Mouse (Mus musculus) v-Abl transformed pro-B cells (cell line): ENCODE results near the gene Cxcr2.

Experiments used
- in situ Hi-C, 2 experiments: fragments of 400-800 bp; cut with MboI; formaldehyde crosslinking; loops; one replicate each; pipeline ENCODE4 v1.15.1; 2025; ENCODE audit not compliant: unreplicated experiment in 2 of 2

Gene Cxcr2

GRCm38 (mm10) chr1:74195961-74196360 lies 42.2 kb downstream of the Cxcr2 start:
- in situ Hi-C loops = loop anchor here in 1 of 2 experiments (5.0 kb wide), 1 partner anchor 299 kb away; no protein-coding TSS in a partner anchor

DNA sequence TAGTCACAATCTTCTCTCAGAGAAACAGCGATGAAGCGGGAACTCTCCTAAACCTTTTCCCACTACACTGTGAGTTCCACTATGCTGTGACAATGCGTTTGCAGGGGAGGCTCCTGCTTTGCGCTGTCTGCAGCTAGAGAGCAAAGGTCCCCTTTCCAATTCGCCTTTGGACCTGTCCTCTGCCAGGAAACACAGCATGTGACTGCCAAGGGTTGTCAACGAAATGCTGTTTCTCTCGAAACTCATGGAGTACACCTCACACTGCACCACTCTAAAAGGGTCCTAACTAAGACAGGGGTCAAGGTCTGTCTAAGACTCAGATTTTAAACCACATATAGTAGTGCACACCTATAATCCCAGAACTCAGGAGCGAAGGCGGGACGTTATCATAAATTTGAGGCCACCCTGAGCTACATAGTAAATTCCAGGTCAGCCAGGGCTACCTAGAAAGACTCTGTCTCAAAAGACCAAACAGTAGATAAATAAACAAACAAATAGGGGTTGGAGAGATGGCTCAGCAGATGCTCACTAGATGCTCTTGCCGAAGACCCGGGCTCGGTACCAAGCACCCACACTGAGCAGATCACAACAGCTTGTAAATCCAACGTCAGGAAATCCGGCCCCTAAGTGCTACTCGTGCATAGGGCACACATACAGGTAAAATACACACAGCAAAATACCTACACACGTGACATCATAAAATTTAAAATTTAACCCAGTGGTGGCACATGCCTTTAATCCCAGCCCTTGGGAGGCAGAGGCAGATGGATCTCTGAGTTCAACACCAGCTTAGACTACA lies 43.0 kb downstream of the Cxcr2 start:
- in situ Hi-C loops = loop anchor here in 1 of 2 experiments (5.0 kb wide), 1 partner anchor 300 kb away; no protein-coding TSS in a partner anchor

GRCm38 (mm10) chr1:74197726-74198470 lies 44.1 kb downstream of the Cxcr2 start:
- in situ Hi-C loops = loop anchor here in 1 of 2 experiments (5.0 kb wide), 1 partner anchor 301 kb away; no protein-coding TSS in a partner anchor

GRCm38 (mm10) chr1:74199046-74199445 lies 45.3 kb downstream of the Cxcr2 start:
- in situ Hi-C loops = loop anchor here in 1 of 2 experiments (5.0 kb wide), 1 partner anchor 302 kb away; no protein-coding TSS in a partner anchor

- in situ Hi-C loops = loop anchor here (5.0 to 10.0 kb wide), 3 partner anchors 84 to 246 kb away; partner anchors contain the start of genes Aamp (in 2 of the 2), Pnkd (in 2 of the 2) and Catip (in 1 of the 2)
Observed at GRCm38 (mm10) chr1:74201048-74201844, 47.5 kb downstream of the Cxcr2 start.

DNA sequence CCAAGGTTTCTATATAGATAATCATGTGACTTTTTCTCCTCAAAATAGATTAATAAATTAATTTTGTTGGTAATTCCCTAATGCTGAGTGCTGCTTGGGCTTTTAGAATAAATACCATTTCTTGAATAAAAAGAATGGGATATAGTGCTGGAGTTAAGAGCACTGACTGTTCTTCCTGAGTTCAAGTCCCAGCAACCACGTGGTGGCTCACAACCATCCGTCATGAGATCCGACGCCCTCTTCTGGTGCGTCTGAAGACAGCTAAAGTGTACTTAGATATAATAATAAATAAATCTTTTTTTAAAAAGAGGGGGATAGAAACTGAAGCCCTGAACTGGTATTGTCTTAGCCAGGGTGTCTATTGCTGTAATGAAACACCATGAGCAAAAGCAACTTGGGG lies 49.7 kb downstream of the Cxcr2 start:
- in situ Hi-C loops = loop anchor here (5.0 to 10.0 kb wide), 3 partner anchors 81 to 244 kb away; partner anchors contain the start of genes Aamp (in 2 of the 2), Pnkd (in 2 of the 2) and Catip (in 1 of the 2)

DNA sequence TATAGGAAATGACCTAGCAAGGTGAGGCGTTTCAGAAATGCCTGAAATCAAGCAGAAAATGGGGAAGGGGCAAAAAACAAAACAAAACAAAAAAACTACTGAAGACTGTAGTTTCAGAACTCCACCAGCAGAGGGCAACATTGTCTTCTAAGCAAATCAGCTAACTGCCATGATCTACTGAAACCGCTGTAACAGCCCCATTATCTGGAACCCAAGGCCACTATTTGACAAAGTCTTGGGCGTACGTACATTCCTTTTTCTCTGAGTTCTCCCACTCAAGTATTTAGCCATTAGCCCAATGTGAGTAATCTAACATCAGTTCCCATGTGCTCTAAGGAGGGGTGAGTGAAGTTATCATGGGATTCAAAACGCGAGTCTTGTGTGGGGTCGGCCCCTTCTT lies 52.1 kb downstream of the Cxcr2 start:
- in situ Hi-C loops = loop anchor here (5.0 to 10.0 kb wide), 4 partner anchors 79 to 246 kb away; partner anchors contain the start of genes Aamp (in 2 of the 2), Pnkd (in 2 of the 2) and Catip (in 1 of the 2)

DNA sequence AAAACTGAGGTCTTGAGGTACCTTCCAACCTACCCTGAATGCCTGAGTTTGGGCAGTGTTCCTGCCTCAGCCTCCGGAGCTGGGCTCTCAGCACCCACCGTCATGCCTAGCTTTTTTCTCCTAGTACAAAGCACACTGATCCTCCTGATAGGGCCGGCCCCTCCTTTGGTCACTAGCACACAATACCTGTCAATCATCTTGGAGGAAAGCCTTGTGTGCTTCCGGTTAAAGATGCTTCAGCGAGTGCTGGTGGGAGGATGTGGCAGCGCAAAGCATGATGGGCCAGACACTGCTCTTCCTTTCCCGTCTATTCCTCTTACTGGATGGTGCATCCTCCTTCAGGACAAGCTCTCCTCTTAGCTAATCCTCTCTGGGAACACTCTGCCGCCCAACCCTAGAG lies 52.9 kb downstream of the Cxcr2 start:
- in situ Hi-C loops = loop anchor here (5.0 to 10.0 kb wide), 4 partner anchors 78 to 246 kb away; partner anchors contain the start of genes Aamp (in 2 of the 2), Pnkd (in 2 of the 2) and Catip (in 1 of the 2)

DNA sequence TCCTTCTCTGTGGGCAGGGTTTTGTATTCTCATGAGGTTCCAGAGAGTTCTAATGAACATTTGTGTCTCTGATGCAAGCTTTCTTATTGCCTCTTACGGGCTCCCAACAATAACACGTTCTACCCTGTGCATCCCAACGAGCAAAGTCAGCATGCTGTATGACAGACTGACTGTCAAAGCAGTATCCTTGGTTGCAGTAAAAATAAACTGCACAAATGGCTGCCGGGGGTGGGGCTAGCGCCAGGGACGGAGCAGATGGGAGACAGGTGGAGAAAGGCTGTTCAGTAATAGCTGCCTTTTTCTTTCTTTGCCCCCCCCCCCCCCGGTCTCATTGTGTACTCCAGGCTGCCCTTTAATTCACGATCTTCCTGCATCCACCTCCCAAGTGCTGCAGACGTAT lies 54.1 kb downstream of the Cxcr2 start:
- in situ Hi-C loops = loop anchor here (5.0 to 10.0 kb wide), 4 partner anchors 77 to 244 kb away; partner anchors contain the start of genes Aamp (in 2 of the 2), Pnkd (in 2 of the 2) and Catip (in 1 of the 2)

- in situ Hi-C loops = loop anchor here (5.0 to 10.0 kb wide), 4 partner anchors 76 to 243 kb away; partner anchors contain the start of genes Aamp (in 2 of the 2), Pnkd (in 2 of the 2) and Catip (in 1 of the 2)
Observed at GRCm38 (mm10) chr1:74208941-74209340, 55.2 kb downstream of the Cxcr2 start.
